Mouse (Mus musculus) G1E-ER4 (cell line): ENCODE results near the gene Mepe. TPM values are rescaled to one million over a fixed set of nuclear protein-coding genes. Genes with fewer than 3 reads are reported as not detected.

Experiments used
- GATA1 ChIP-seq: IDR thresholded peaks from one replicate; pipeline ENCODE4 v1.8.0; 2012; ENCODE audit warnings: low read length, inconsistent platforms
- polyA plus RNA-seq: library from polyadenylated mRNA; stranded (reverse); fragments of >175 nt; gene quantifications from 2 replicates; pipeline ENCODE4 v1.2.3, GENCODE M21; 2012

Mepe gene
- polyA plus RNA-seq, 1 experiment: not detected

DNA sequence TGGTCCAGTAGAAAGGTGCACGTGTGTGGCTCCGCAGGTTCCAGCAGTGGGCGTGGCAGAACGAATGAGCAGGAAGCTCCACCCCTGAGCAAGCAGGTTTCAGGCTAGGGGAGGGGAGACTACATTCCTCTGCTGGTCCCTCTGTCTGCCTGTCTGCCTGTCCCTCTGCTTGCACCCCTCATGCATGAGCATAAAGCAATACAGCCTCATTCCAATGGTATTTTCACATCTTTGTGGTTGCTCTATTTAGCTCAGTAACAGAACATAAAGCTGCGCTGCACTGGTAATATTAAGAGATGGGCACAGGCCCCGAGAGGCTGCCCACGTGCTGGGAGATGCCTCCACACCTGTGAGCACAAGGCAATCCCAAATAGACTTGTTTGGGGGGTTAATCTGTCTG is 56.5 kb downstream of the Mepe start:
- TF ChIP-seq GATA1: no peak

GRCm38 (mm10) chr5:104384540-104384939 is 59.4 kb downstream of the Mepe start:
- no peak for TF ChIP-seq GATA1

DNA sequence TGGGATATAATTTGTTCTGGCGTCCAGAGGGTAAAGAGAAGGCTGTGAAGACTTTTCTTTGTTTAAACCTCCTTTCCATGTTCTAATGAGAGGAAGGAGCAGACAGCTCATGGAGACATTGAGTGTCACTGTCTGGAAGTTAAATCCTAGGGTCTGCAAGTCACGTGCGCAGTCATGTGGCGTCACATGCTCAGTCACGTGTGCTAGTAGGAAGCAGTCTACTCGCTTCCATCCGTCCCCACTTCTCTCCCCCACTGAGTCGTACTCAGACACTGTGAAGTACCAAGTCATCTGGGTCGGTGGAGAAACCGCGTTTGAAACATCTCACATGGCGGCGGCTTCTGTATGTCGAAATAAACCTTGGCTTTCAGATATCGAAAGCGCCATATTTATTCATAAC is 60.4 kb downstream of the Mepe start:
- no peak for TF ChIP-seq GATA1

DNA sequence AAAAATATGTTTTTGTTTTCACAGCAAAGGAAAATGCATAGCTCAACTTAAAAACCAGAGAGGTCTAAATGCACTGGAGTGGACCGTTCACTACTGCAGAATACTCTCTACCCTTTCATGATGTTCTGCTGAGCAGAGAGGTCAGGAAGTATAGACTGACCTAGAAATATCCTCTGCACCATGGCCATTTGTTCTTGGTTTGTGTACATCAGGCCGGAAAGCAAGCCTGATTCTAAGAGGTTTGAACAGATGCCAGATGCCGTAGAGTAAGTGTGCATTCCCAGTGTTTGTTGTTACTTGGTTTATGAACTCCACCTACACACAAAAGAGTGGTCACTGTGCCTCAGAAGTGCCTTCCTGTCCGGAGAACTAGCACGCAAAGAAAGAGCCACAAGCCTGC is 61.8 kb downstream of the Mepe start:
- no peak for TF ChIP-seq GATA1

Other genes with a start within 250 kb of the Mepe start
- not detected in 2 replicates for gene Gm17660, start 247.7 kb upstream of the Mepe start, polyA plus RNA-seq
- not detected in 2 replicates for gene Sparcl1, start 211.6 kb upstream of the Mepe start, polyA plus RNA-seq
- gene Dspp, start 154.6 kb upstream of the Mepe start, polyA plus RNA-seq: not detected in 2 replicates
- gene Dmp1, start 122.7 kb upstream of the Mepe start, polyA plus RNA-seq: not detected in 2 replicates
- not detected in 2 replicates for gene Ibsp, start 26.2 kb upstream of the Mepe start, polyA plus RNA-seq
- gene Spp1, start 109.8 kb downstream of the Mepe start, polyA plus RNA-seq: not detected in 2 replicates
- gene Pkd2, start 134.1 kb downstream of the Mepe start, polyA plus RNA-seq: not detected in 2 replicates
- 2.8 and 3.9 TPM in 2 replicates for gene BC005561, start 183.0 kb downstream of the Mepe start, polyA plus RNA-seq